In the genomic region with DNA sequence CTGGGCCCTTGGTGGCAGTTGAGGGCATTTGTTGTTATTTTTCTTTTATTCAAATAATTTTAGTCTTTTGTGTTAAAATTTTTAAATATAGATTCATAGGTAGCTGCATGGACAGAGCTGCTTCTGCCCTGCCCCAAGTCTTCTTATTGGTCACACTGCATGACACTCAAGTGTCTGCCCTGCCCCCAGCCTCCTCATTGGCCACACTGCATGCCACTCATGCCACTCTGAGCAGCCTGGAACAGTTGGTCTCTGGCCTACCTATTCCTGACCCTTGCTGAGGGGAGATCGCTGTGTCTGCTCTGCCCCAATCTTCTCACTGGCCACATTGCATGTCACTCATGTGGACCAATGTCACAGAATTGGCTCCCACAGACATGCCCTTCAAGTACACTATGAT, we compare ENCODE assay signal across 16 mouse cellular contexts.
"Had no signal": no experiment of that assay in that cellular context is flagged by ENCODE, and none has a peak within 500 bp of the region (broad histone marks: within the 10 kb centered on the region; RNA-seq: fewer than 3 reads in every experiment).

No protein-coding gene starts in this region.

- H3K4me3 ChIP-seq: neural tube, embryonic 13.5 days; neural tube, embryonic 15.5 days; stomach, embryonic 15.5 days had no signal

- DNase-seq: retina, postnatal 1 day; right cerebral cortex, adult 18-20 months; right cerebral cortex, postnatal 14 days; right cerebral cortex, postnatal 25 days; right cerebral cortex, postnatal 4 days; spleen, adult 18-20 months; thymus, adult 18-20 months; thymus, adult 2 months; thymus, postnatal 14 days; thymus, postnatal 25 days; thymus, postnatal 36 days; thymus, postnatal 4 days had no signal

- H3K4me2 ChIP-seq: neural tube, embryonic 13.5 days; neural tube, embryonic 15.5 days; stomach, embryonic 15.5 days had no signal

- H3K27ac ChIP-seq: neural tube, embryonic 13.5 days; neural tube, embryonic 15.5 days; stomach, embryonic 15.5 days; stomach, postnatal 0 days had no signal

- H3K36me3 ChIP-seq: neural tube, embryonic 13.5 days; neural tube, embryonic 15.5 days; stomach, embryonic 15.5 days had no signal

- H3K9ac ChIP-seq: neural tube, embryonic 13.5 days; neural tube, embryonic 15.5 days; stomach, embryonic 15.5 days had no signal

- H3K9me3 ChIP-seq: neural tube, embryonic 13.5 days; neural tube, embryonic 15.5 days; stomach, embryonic 15.5 days had no signal

- H3K4me1 ChIP-seq: stomach, embryonic 15.5 days had no signal

- H3K27me3 ChIP-seq: neural tube, embryonic 15.5 days; stomach, embryonic 15.5 days had no signal
